Mouse (Mus musculus) limb, embryonic 10.5 days (tissue): ENCODE results near the gene Sept11. TPM values are rescaled to one million over a fixed set of nuclear protein-coding genes. Genes with fewer than 3 reads are reported as not detected.

Experiments used
- DNase-seq: peaks from one replicate; pipeline ENCODE4 v3.0.0-alpha.2; 2017; ENCODE audit warnings: low spot score
- H3K27ac ChIP-seq: fragments of 300-500 bp; sonication (generic); 2 replicates; pipeline ENCODE4 v1.5.1; 2016; ENCODE audit warnings: mild to moderate bottlenecking
- H3K27me3 ChIP-seq: fragments of 300-500 bp; sonication (generic); 2 replicates; pipeline ENCODE4 v1.6.1; 2016; ENCODE audit warnings: low read depth, mild to moderate bottlenecking; ENCODE audit not compliant: poor library complexity, severe bottlenecking
- H3K36me3 ChIP-seq: fragments of 300-500 bp; sonication (generic); 2 replicates; pipeline ENCODE4 v1.6.1; 2016; ENCODE audit warnings: mild to moderate bottlenecking, moderate library complexity
- H3K4me1 ChIP-seq: fragments of 300-500 bp; sonication (generic); 2 replicates; pipeline ENCODE4 v1.6.1; 2016
- H3K4me3 ChIP-seq: fragments of 300-500 bp; sonication (generic); 2 replicates; pipeline ENCODE4 v1.5.1; 2016; ENCODE audit warnings: mild to moderate bottlenecking, moderate library complexity
- H3K9me3 ChIP-seq: fragments of 300-500 bp; sonication (generic); replicated peaks from 2 replicates; pipeline ENCODE4 v1.6.1; 2016; ENCODE audit warnings: mild to moderate bottlenecking
- WGBS: fragments of 180-500 bp; shearing (Covaris S2); methylation state at CpG from one replicate; pipeline ENCODE4 v1.1.7; 2016; 5-methylcytosine and 5-hydroxymethylcytosine counted together
- polyA plus RNA-seq: library from polyadenylated mRNA; unstranded; fragments of >200 nt; fragmentation: Nextera tagmentation; extraction: Ambion mirVana; gene quantifications from 2 replicates; pipeline ENCODE4 v1.2.1, GENCODE M21; 2016

The Sept11 gene
- polyA plus RNA-seq, 1 experiment from 2014 or later = 340 TPM

GRCm38 (mm10) chr5:93124031-93124826, 31.0 kb downstream of the Sept11 start:
- Histone ChIP-seq H3K4me3 (0 out of 2 replicates have a peak overlapping the region, but pooled peaks have one; percentile 3), H3K4me1 (peaks cover 77% of the 10 kb centered on the region), H3K27me3 (no peaks in the 10 kb centered on the region), H3K9me3 (no peaks in the 10 kb centered on the region), H3K27ac (peak overlapping the region; percentile 68), H3K36me3 (peaks cover 11% of the 10 kb centered on the region; the same call in 1 of the 2 replicates)
- no peak for DNase-seq
- WGBS = 47% methylated on average over 9 of the region's 9 CpGs

DNA sequence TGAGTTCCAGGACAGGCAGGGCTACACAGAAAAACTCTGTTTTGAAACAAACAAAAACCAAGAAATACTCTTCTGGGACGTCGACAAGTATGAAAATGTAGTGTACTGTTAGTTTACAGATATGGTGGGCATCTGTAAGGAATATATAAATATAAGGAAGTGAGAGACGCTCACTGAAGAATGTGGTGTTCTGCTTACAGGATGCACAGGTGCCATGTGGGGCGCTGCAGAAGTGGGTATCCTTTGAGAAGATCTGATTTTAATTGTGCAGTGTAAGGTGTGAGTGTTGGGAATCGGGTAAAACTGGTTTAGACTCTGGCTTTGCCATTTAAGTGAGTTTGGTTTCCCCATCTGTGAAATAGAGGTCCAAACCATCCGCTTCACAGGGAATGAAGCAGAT, 32.1 kb downstream of the Sept11 start:
- whole genome bisulfite sequencing = 91% methylated on average over 6 of the region's 6 CpGs
- no peak for DNase-seq
- H3K27me3 ChIP-seq = no peaks in the 10 kb centered on the region
- no peaks in the 10 kb centered on the region for H3K9me3 ChIP-seq
- H3K36me3 ChIP-seq = peaks cover 11% of the 10 kb centered on the region; the same call in 1 of the 2 replicates
- H3K4me1 ChIP-seq = peaks cover 88% of the 10 kb centered on the region
- peak overlapping the region; percentile 17; the same call in 1 of the 2 replicates for H3K27ac ChIP-seq
- H3K4me3 ChIP-seq = no peak overlapping the region

DNA sequence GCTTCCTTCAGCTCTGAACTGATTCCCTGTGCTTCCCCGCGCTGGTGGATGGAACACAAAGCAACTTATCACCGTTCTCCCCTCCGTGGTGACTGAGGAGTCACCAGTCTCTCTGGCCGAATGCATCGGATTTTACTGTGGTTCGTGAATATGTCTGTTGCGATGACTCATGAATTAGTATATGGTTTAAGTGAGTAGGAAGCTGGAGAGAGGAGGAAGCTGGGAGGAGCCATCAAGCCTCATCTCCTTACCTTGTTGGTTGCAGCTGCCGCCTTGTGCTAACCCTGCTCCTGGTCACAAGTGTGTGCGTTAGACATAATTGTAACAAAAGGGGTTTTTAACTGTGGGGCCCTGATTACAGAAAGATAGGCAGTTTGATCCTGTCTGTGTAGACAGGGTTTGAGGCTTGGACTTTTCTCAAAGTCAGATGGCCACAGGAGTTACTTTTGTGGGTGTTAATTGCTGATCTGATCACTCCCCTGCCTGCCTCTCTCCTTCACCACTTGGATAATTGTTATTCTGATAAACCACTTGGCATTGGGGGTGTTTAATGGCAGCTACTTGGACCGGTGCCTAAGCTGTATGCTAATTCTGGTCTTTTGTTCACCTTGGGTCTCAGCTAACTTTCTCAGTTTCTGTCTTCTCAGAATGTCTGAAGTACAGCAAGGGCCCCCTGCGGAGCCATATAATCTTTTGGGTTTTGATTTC, 33.1 kb downstream of the Sept11 start:
- Histone ChIP-seq H3K27ac (peak overlapping the region; percentile 25; the same call in 1 of the 2 replicates), H3K4me1 (peaks cover 88% of the 10 kb centered on the region), H3K9me3 (no peaks in the 10 kb centered on the region), H3K27me3 (no peaks in the 10 kb centered on the region), H3K4me3 (no peak overlapping the region), H3K36me3 (peaks cover 7% of the 10 kb centered on the region; the same call in 1 of the 2 replicates)
- no peak for DNase-seq
- WGBS = 52% methylated on average over 12 of the region's 12 CpGs

- Histone ChIP-seq H3K27ac (peak overlapping the region; percentile 20; the same call in 1 of the 2 replicates), H3K9me3 (no peaks in the 10 kb centered on the region), H3K4me3 (no peak overlapping the region), H3K36me3 (0 out of 2 replicates have a peak, but pooled peaks cover 7% of the 10 kb centered on the region), H3K27me3 (no peaks in the 10 kb centered on the region), H3K4me1 (peaks cover 93% of the 10 kb centered on the region)
- 56% methylated on average over 4 of the region's 4 CpGs for WGBS
- no peak for DNase-seq
Observed at GRCm38 (mm10) chr5:93126930-93127562, 33.8 kb downstream of the Sept11 start.

GRCm38 (mm10) chr5:93127722-93128121, 34.5 kb downstream of the Sept11 start:
- 43% methylated on average over 3 of the region's 3 CpGs for WGBS

DNA sequence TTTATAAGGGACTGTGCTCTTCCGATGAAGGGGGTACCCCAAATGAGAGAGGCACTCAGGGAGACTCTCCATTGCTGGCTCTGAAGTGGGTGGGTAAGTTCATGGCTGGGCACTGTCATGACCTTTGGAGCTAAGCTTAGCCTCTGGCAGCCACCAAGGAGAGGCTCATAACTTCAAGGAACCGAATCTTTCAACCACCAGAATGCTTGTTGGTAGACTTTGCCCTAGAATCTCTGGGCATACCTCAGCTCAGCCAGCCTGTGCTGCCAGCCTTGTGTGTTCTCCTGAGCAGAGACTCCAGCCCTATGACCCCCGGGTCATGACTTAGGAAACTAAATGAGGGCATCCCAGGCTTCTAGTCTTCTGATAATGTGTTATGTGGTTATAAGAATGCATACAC, 35.5 kb downstream of the Sept11 start:
- 73% methylated on average over 3 of the region's 3 CpGs for WGBS
- no peaks in the 10 kb centered on the region for H3K9me3 ChIP-seq
- H3K27me3 ChIP-seq = no peaks in the 10 kb centered on the region
- no peak for DNase-seq
- H3K4me1 ChIP-seq = peaks cover 97% of the 10 kb centered on the region
- H3K4me3 ChIP-seq = no peak overlapping the region
- peak overlapping the region; percentile 4; the same call in 1 of the 2 replicates for H3K27ac ChIP-seq
- 0 out of 2 replicates have a peak, but pooled peaks cover 7% of the 10 kb centered on the region for H3K36me3 ChIP-seq

More at GRCm38 (mm10) chr5:93127722-93128121, 34.5 kb downstream of the Sept11 start:
- no peak for DNase-seq
- no peak overlapping the region for H3K4me3 ChIP-seq
- H3K27ac ChIP-seq = peak overlapping the region; percentile 61; the same call in 1 of the 2 replicates
- H3K4me1 ChIP-seq = peaks cover 97% of the 10 kb centered on the region
- 0 out of 2 replicates have a peak, but pooled peaks cover 7% of the 10 kb centered on the region for H3K36me3 ChIP-seq
- no peaks in the 10 kb centered on the region for H3K27me3 ChIP-seq
- no peaks in the 10 kb centered on the region for H3K9me3 ChIP-seq

DNA sequence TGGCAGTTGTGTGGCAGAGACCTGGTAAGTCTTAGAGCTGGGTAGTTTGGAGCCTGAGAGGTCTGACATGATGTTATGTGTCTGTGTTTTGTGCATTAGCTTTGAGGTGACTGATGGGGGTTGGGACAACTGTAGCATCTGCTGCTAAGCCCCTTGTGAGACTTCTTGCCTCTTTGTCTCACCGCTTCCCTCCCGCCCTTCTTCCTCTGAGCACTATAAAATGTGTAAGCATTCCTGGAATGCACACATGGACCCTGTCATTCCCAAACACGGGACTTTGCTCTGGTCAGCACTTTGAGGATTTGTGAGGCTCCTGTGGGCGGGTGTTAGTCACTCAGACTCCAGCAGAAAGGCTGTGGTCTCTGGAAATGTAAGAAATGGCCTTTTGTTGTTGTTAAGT, 36.7 kb downstream of the Sept11 start:
- DNase-seq = peak; percentile 57
- 6% methylated on average over 4 of the region's 4 CpGs for WGBS
- H3K4me1 ChIP-seq = peaks cover 97% of the 10 kb centered on the region
- 0 out of 2 replicates have a peak, but pooled peaks cover 7% of the 10 kb centered on the region for H3K36me3 ChIP-seq
- no peaks in the 10 kb centered on the region for H3K9me3 ChIP-seq
- H3K4me3 ChIP-seq = no peak overlapping the region
- no peaks in the 10 kb centered on the region for H3K27me3 ChIP-seq
- H3K27ac ChIP-seq = peak overlapping the region; percentile 81

DNA sequence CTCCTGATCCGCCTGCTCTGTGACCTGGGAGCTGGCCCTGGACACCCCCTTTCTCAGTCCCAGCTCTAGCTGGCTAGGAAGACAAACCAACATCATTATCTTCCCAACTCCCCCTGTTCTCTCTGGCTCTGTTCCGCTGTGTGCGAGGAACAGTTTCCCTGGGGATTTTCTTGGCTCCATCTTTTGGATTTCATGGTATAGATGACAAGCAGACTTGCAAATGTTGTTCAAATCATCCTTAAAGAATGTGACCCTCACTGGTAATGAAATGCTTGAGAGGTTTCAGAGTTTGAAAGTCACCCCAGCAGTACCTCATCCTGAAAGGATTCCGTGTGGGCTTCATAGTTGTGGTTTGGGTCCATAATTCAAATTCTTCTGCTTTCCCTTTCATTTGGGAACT, 38.2 kb downstream of the Sept11 start:
- Histone ChIP-seq H3K27me3 (no peaks in the 10 kb centered on the region), H3K9me3 (no peaks in the 10 kb centered on the region), H3K27ac (peak overlapping the region; percentile 86; the same call in 1 of the 2 replicates), H3K36me3 (no peaks in the 10 kb centered on the region), H3K4me3 (no peak overlapping the region), H3K4me1 (peaks cover 96% of the 10 kb centered on the region)
- WGBS = 73% methylated on average over 4 of the region's 4 CpGs
- DNase-seq = no peak

- Histone ChIP-seq H3K27me3 (no peaks in the 10 kb centered on the region), H3K9me3 (no peaks in the 10 kb centered on the region), H3K4me3 (peak overlapping the region; percentile 29; the same call in 1 of the 2 replicates), H3K4me1 (peaks cover 94% of the 10 kb centered on the region), H3K36me3 (peaks cover 9% of the 10 kb centered on the region), H3K27ac (peak overlapping the region; percentile 86)
- DNase-seq = peak; percentile 42
- 17% methylated on average over 10 of the region's 10 CpGs for WGBS
Observed at GRCm38 (mm10) chr5:93133445-93134244, 40.4 kb downstream of the Sept11 start.

DNA sequence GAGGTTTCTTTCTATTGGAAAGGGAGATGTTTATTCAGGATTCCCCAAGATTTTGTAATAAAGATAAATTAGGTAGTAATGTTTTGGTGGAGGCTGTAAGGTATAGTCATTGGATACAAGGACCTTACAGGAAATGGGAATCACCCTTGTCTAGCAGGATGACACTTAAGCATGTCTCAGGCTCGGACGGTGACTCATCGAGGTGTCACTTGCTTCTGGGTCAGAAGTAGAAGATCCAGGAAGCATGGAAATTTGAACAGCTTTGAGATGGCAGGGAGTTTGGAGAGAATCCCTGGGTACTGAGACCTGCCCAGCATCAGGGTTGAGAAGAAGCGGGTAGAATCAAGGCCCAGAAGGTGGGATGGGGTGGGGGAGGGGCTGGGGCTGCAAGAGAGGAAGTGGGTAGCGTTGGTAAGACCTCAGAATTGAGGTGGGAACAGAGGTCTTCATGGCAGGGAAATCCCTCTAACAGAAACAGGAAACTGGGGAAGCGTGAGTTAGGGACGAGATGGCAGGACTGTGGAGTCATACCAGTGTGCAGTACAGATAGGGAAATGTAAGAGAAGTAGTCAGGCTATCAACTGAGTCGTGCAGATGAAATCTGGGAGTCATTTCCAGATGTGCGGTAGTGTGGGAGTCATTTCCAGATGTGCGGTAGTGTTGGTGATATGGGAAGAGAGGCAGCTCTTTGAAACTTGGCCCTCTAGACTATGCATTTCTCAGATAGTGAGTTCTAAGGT, 42.3 kb downstream of the Sept11 start:
- H3K9me3 ChIP-seq = no peaks in the 10 kb centered on the region
- whole genome bisulfite sequencing = 47% methylated on average over 10 of the region's 10 CpGs
- no peak overlapping the region for H3K4me3 ChIP-seq
- H3K27me3 ChIP-seq = no peaks in the 10 kb centered on the region
- peaks cover 75% of the 10 kb centered on the region for H3K4me1 ChIP-seq
- H3K36me3 ChIP-seq = peaks cover 28% of the 10 kb centered on the region
- peak overlapping the region; percentile 42; the same call in 1 of the 2 replicates for H3K27ac ChIP-seq
- DNase-seq = no peak

- no peak overlapping the region for H3K4me3 ChIP-seq
- H3K27me3 ChIP-seq = no peaks in the 10 kb centered on the region
- H3K27ac ChIP-seq = peak overlapping the region; percentile 70
- H3K9me3 ChIP-seq = no peaks in the 10 kb centered on the region
- no peak for DNase-seq
- peaks cover 59% of the 10 kb centered on the region for H3K4me1 ChIP-seq
- 83% methylated on average over 5 of the region's 5 CpGs for WGBS
- peaks cover 43% of the 10 kb centered on the region for H3K36me3 ChIP-seq
Observed at GRCm38 (mm10) chr5:93136956-93137586, 43.8 kb downstream of the Sept11 start.
